Mouse (Mus musculus) hindbrain, postnatal 0 days (tissue): ENCODE results near the gene Raph1. TPM values are rescaled to one million over a fixed set of nuclear protein-coding genes. Genes with fewer than 3 reads are reported as not detected.

Experiments
- ATAC-seq: fragments of 200-750 bp; cut with Nextera tagmentation; 2 replicates; pipeline ENCODE4 v1.8.0; 2017; ENCODE audit warnings: mild to moderate bottlenecking, moderate TSS enrichment, moderate library complexity
- DNase-seq: peaks from one replicate; pipeline ENCODE4 v3.0.0-alpha.2; 2015; ENCODE audit warnings: low spot score
- H3K27ac ChIP-seq: fragments of 300-500 bp; sonication (generic); 2 replicates; pipeline ENCODE4 v1.5.1; 2014; ENCODE audit warnings: mild to moderate bottlenecking
- H3K27me3 ChIP-seq: fragments of 300-500 bp; sonication (generic); 2 replicates; pipeline ENCODE4 v1.6.1; 2014; ENCODE audit warnings: low read length, mixed read lengths; ENCODE audit not compliant: insufficient read depth
- H3K36me3 ChIP-seq: fragments of 300-500 bp; sonication (generic); 2 replicates; pipeline ENCODE4 v1.6.1; 2014; ENCODE audit warnings: low read length, mixed read lengths; ENCODE audit not compliant: insufficient read depth
- H3K4me1 ChIP-seq: fragments of 300-500 bp; sonication (generic); 2 replicates; pipeline ENCODE4 v1.6.1; 2014; ENCODE audit warnings: antibody characterized with exemption, low read length, mixed read lengths; ENCODE audit not compliant: insufficient read depth
- H3K4me2 ChIP-seq: fragments of 300-500 bp; sonication (generic); 2 replicates; pipeline ENCODE4 v1.6.1; 2014; ENCODE audit warnings: low read depth, mild to moderate bottlenecking, low read length, moderate library complexity, mixed read lengths
- H3K4me3 ChIP-seq: fragments of 300-500 bp; sonication (generic); 2 replicates; pipeline ENCODE4 v1.5.1; 2014; ENCODE audit warnings: low read length
- H3K9ac ChIP-seq: fragments of 300-500 bp; sonication (generic); replicated peaks from 2 replicates; pipeline ENCODE4 v1.6.1; 2014; ENCODE audit warnings: mild to moderate bottlenecking, low read length, moderate library complexity, mixed read lengths
- H3K9me3 ChIP-seq: fragments of 300-500 bp; sonication (generic); 2 replicates; pipeline ENCODE4 v1.6.1; 2016; ENCODE audit warnings: low read length, mixed read lengths
- CTCF ChIP-seq: IDR thresholded peaks from 2 replicates; pipeline ENCODE4 v1.5.1; 2016; ENCODE audit warnings: antibody characterized with exemption, control low read depth, low read depth
- WGBS: fragments of 180-500 bp; shearing (Covaris S2); extraction: QIAGEN DNeasy Blood & Tissue Kit; methylation state at CpG from one replicate; pipeline ENCODE4 v1.1.7; 2014; 5-methylcytosine and 5-hydroxymethylcytosine counted together
- polyA plus RNA-seq: library from polyadenylated mRNA; unstranded; fragments of >200 nt; fragmentation: Nextera tagmentation; extraction: Ambion mirVana; gene quantifications from 2 replicates; pipeline ENCODE4 v1.2.1, GENCODE M21; 2015
- total RNA-seq: library from RNA; depleted of rRNA; stranded (reverse); fragments of >200 nt; gene quantifications from 2 replicates; pipeline ENCODE4 v1.2.3, GENCODE M21; 2014

Raph1 gene
- total and polyA plus RNA-seq, 2 experiments from 2014 or later = 18.7 to 31.0 TPM

DNA sequence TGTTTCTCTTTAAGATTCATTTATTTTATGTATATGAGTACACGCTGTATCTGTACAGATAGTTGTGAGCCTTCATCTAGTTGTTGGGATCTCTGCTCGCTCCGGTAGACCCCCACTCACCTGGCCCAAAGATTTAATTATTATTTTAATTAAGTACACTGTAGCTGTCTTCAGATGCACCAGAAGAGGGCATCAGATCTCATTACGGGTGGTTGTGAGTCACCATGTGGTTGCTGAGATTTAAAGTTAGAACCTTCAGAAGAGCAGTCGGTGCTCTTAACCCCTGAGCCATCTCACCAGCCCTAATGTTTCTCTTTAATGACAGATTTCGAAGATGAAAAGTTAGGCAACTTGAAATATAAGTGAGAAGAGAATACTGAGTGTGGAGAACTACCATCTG, 36.8 kb downstream of the Raph1 start:
- Histone ChIP-seq H3K27me3 (no peaks in the 10 kb centered on the region), H3K4me1 (no peaks in the 10 kb centered on the region), H3K27ac (no peak overlapping the region), H3K9ac (no peak overlapping the region), H3K36me3 (peaks cover 9% of the 10 kb centered on the region; the same call in 1 of the 2 replicates), H3K4me3 (no peak overlapping the region), H3K4me2 (no peak overlapping the region), H3K9me3 (no peaks in the 10 kb centered on the region)
- 90% methylated on average over 6 of the region's 6 CpGs for WGBS
- DNase-seq = no peak
- no peak for ATAC-seq
- no peak for TF ChIP-seq CTCF

DNA sequence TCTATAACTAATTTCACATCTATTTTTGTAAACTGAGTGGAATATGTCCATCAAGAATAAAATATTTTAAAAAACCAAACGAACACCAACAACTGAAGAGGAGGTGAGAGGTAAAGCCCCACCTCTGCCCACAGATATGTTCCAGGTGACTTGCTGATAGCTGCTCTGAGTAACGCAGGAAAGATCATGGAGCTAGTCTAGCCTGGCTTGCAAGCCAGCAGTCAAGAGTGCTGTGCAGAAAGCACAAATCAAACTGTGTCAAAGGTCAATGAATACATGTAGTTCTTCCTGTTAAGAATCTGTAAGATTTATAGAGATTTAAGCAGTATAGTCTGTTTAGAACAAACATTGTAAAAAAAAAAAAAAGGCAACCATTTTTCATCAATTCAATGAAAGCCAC, 56.3 kb downstream of the Raph1 start:
- peaks cover 14% of the 10 kb centered on the region; the same call in 1 of the 2 replicates for H3K36me3 ChIP-seq
- H3K4me3 ChIP-seq = no peak overlapping the region
- no peaks in the 10 kb centered on the region for H3K4me1 ChIP-seq
- no peaks in the 10 kb centered on the region for H3K27me3 ChIP-seq
- 73% methylated on average over 2 of the region's 2 CpGs for WGBS
- no peak for TF ChIP-seq CTCF
- no peak overlapping the region for H3K27ac ChIP-seq
- DNase-seq = no peak
- no peak for ATAC-seq
- H3K9ac ChIP-seq = no peak overlapping the region
- no peaks in the 10 kb centered on the region for H3K9me3 ChIP-seq
- H3K4me2 ChIP-seq = no peak overlapping the region

GRCm38 (mm10) chr1:60503456-60503855, 63.4 kb downstream of the Raph1 start:
- no peak overlapping the region for H3K27ac ChIP-seq
- no peak overlapping the region for H3K4me3 ChIP-seq
- H3K27me3 ChIP-seq = no peaks in the 10 kb centered on the region
- H3K36me3 ChIP-seq = peaks cover 19% of the 10 kb centered on the region
- no peak overlapping the region for H3K4me2 ChIP-seq
- no peak for TF ChIP-seq CTCF
- no peaks in the 10 kb centered on the region for H3K4me1 ChIP-seq
- no peaks in the 10 kb centered on the region for H3K9me3 ChIP-seq
- 79% methylated on average over 5 of the region's 5 CpGs for WGBS
- ATAC-seq = no peak
- DNase-seq = no peak
- no peak overlapping the region for H3K9ac ChIP-seq

DNA sequence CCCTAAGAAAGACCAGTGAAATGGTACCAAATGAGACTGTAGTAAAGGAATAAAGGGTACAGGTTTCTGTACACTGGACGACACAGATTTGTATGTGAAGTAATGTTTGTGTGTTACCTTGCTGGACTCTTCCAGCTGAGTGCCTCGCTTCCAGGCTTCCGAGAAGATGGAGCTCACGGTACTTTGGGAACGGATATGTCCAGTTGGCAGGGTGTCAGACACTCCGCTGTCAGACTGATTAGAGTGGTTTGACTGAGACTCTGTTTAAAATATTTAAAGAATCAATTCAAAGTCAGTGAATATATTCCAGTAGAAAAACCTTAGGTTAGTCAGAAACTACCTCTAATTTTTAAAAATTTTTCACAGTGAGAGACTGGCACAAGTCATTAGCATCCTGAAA, 73.5 kb downstream of the Raph1 start:
- no peak for ATAC-seq
- 79% methylated on average over 6 of the region's 6 CpGs for WGBS
- Histone ChIP-seq H3K27me3 (no peaks in the 10 kb centered on the region), H3K27ac (no peak overlapping the region), H3K36me3 (peaks cover 43% of the 10 kb centered on the region), H3K4me2 (no peak overlapping the region), H3K4me1 (no peaks in the 10 kb centered on the region), H3K9ac (no peak overlapping the region), H3K4me3 (no peak overlapping the region), H3K9me3 (no peaks in the 10 kb centered on the region)
- DNase-seq = no peak
- TF ChIP-seq CTCF = no peak

- no peak overlapping the region for H3K4me3 ChIP-seq
- ATAC-seq = no peak
These were observed 74.5 kb downstream of the Raph1 start for GRCm38 (mm10) chr1:60492404-60492803.

DNA sequence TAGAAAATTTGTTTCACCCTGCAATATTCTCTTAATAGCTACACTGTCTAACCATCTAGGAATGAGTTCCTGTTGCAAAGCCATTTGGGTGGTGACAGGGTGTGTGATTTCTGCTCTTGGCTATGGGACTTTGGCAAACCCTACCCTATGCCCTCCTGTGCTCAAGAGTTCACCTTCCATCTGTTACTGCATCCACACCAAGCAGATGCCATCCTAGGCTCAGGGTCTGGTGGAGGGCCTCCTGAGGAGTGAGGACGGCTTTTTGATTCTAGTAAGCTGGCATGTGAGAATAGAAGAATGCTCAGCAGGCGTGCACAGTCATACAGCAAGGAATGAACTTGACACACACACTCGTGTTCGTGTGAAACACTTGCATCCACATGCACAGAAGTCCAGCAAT, 76.4 kb downstream of the Raph1 start:
- TF ChIP-seq CTCF = no peak
- H3K4me3 ChIP-seq = no peak overlapping the region
- H3K27me3 ChIP-seq = no peaks in the 10 kb centered on the region
- H3K4me2 ChIP-seq = no peak overlapping the region
- no peaks in the 10 kb centered on the region for H3K4me1 ChIP-seq
- no peaks in the 10 kb centered on the region for H3K9me3 ChIP-seq
- ATAC-seq (no peak), DNase-seq (no peak)
- WGBS = 56% methylated on average over 4 of the region's 4 CpGs
- no peak overlapping the region for H3K9ac ChIP-seq
- H3K36me3 ChIP-seq = peaks cover 35% of the 10 kb centered on the region; the same call in 1 of the 2 replicates
- H3K27ac ChIP-seq = no peak overlapping the region

More at GRCm38 (mm10) chr1:60492404-60492803, 74.5 kb downstream of the Raph1 start:
- Histone ChIP-seq H3K27me3 (no peaks in the 10 kb centered on the region), H3K9me3 (no peaks in the 10 kb centered on the region), H3K9ac (no peak overlapping the region), H3K36me3 (peaks cover 44% of the 10 kb centered on the region), H3K27ac (no peak overlapping the region), H3K4me1 (no peaks in the 10 kb centered on the region), H3K4me2 (no peak overlapping the region)
- WGBS = 60% methylated on average over 5 of the region's 5 CpGs
- TF ChIP-seq CTCF = no peak
- DNase-seq = no peak

DNA sequence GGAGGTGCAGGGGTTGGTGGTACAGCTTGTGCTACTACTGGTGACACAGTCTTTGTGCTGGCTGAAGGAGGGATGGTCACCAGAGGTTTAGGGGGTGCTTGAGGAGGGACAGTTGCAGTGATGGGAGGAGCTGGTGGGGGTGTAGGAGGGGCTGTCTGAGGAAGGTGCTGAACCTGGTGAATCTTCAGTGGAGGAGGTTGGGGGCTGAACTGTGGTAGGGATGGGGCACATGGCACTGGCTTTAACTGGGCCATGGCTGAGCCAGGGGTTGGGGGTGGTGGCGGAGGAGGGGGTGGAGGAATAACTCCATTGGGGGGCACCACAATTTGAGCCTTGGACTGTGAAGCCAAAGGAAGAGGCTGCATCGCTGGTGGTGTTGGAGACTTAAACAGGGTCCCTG, 77.2 kb downstream of the Raph1 start:
- no peak overlapping the region for H3K4me3 ChIP-seq
- ATAC-seq (peak; percentile 42), DNase-seq (no peak)
- H3K36me3 ChIP-seq = peaks cover 29% of the 10 kb centered on the region; the same call in 1 of the 2 replicates
- WGBS = 78% methylated on average over 2 of the region's 2 CpGs
- TF ChIP-seq CTCF = no peak
- H3K9ac ChIP-seq = no peak overlapping the region
- H3K27me3 ChIP-seq = no peaks in the 10 kb centered on the region
- H3K4me2 ChIP-seq = no peak overlapping the region
- H3K27ac ChIP-seq = no peak overlapping the region
- H3K4me1 ChIP-seq = no peaks in the 10 kb centered on the region
- H3K9me3 ChIP-seq = no peaks in the 10 kb centered on the region
